Mouse (Mus musculus) layer of hippocampus, adult 9-11 months (tissue): ENCODE measurements around the gene A930009A15Rik.

ENCODE experiments used
- DNase-seq: peaks from one replicate; pipeline ENCODE4 v3.0.0; 2022

The A930009A15Rik gene

DNA sequence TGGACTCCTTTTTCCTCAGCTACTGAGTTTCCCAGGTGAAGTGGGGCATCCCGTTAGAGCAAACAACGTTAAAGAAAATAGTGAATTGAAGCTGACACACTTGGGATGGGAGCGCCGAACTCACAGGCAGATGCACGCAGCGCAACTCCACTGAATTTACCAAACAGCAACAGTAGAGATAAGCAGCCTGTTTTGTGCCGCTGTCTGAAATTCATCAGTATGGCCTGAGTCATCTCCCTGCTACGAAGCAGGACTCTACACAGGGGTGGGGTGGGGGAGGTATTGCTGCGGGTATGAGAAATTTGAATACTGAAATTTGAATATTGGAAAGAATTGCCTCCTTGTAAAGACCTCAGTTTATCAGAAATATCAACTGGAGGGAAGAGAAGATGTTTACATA lies 12.2 kb downstream of the A930009A15Rik start:
- DNase-seq, result no peak

- no peak for DNase-seq
Measured at GRCm38 (mm10) chr10:115583071-115583470, 13.3 kb downstream of the A930009A15Rik start.

DNA sequence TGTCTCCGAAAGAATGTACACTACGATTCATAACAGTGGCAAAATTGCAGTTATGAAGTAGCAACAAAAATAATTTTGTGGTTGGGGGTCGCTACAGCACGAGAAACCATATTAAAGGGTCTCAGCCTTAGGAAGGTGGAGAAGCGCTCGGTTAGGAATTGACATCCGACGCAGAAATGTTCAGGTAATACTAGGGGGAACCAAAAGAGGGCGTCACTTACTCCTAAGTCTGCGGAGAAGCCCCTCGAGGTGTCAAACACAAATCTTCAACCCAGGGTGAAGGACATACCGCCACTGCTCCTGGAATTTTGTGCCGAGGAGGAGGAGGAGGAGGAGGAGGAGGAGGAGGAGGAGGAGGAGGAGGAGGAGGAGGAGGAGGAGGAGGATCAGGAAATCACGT lies 14.9 kb downstream of the A930009A15Rik start:
- DNase-seq, result no peak

DNA sequence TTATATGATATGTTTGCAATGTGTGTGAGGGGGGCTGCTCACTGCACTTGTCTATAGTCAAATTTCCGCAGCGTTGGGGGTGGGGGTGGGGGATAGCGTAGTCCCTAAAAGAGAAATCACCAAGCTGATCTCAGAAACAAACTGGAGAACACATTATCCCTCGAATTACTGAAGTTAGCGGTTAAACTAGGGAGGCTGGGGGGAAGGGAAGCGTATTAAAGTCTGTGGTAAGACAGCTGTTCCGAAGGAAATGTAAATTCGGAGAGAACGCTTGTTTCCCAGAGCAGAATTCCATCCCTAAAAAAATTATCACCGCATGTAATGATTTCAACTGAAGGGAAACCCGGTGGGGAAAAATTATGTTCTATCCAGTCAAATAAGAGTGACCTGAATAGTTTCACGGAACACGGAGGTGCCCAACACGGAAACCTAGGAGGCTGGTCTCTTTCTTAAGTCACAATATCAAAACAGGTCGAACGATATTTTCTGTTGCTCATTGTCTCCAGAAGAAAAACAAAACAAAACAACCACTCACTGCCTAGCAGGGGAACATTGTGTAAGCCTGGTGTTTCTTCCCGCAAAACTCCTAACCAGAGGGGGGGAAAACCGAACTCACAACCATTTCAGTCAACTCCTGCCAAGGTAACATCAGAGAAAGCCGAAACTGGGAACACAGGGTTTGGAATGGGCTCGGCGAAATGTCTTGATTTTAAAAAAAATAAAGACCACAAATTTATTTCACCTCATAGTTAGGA lies 15.9 kb downstream of the A930009A15Rik start:
- DNase-seq, result no peak

- no peak for DNase-seq
Measured at GRCm38 (mm10) chr10:115586246-115587231, 16.8 kb downstream of the A930009A15Rik start.

GRCm38 (mm10) chr10:115587301-115587969 lies 17.6 kb downstream of the A930009A15Rik start, which contains the start of gene Lgr5:
Gene Lgr5 (minus strand): TSS chr10:115587780.
- peak; percentile 10 for DNase-seq

GRCm38 (mm10) chr10:115587979-115588378 lies 18.2 kb downstream of the A930009A15Rik start:
- DNase-seq, result no peak

- no peak for DNase-seq
Measured at GRCm38 (mm10) chr10:115593221-115593620, 23.4 kb downstream of the A930009A15Rik start.

- DNase-seq, result no peak
Measured at GRCm38 (mm10) chr10:115593651-115594050, 23.9 kb downstream of the A930009A15Rik start.

GRCm38 (mm10) chr10:115595748-115596147 lies 26.0 kb downstream of the A930009A15Rik start:
- DNase-seq, result no peak

GRCm38 (mm10) chr10:115617456-115618287 lies 47.9 kb downstream of the A930009A15Rik start:
- peak; percentile 12 for DNase-seq

- DNase-seq, result no peak
Measured at GRCm38 (mm10) chr10:115618288-115618856, 48.6 kb downstream of the A930009A15Rik start.

- DNase-seq, result no peak
Measured at GRCm38 (mm10) chr10:115623481-115623880, 53.7 kb downstream of the A930009A15Rik start.

DNA sequence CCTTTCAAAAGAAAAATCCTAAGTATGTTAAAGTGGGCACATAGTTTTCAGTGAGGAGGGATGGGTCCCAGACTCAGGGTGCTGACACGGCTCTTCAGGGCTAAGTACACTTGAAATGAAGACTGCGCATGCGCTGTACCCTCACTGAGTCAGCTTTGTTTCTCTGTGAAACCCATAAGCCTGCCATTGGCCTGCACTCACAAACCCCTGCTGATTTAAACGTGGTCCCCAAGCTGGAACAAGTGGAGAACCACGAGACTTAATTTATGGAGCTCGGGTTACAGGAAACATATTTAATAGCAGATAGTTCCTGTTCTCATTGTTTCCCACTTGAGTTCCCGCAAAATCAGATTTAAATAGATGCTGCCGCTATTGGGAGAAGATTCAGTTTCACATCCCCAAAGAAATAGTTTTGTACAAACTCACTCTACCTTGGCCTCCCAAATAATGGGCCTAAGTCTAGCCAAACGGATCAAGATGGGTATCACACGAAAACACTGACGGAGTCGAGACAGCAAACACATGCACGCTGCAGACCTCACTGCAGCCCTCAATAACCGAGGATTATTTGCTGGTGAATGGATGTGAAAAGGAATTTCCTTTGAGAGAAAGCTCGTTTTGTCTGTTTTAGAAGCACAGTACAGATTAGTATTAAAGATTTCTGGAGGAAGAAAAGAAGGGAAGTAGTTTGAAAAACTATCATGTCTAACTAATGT lies 54.3 kb downstream of the A930009A15Rik start:
- peak; percentile 8 for DNase-seq

GRCm38 (mm10) chr10:115624957-115625356 lies 55.2 kb downstream of the A930009A15Rik start:
- no peak for DNase-seq

DNA sequence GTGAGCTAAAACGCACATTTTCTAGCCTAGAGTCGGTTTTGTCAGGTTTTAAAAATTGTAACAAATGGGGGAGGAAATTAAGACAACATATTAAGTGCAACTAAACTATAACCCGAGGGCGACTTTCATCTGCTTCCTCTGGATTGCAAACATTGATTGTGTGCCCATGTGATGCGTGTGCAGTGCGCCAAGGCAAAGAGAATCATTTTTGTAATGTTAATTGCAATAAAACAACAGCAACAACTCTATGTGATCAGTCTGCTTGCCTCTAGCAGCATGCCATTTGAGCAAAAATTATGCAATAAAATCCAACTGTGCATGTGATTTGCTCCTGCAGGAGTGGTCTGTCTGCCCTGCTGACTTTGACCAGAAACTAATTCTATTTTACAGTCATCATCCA lies 56.9 kb downstream of the A930009A15Rik start:
- no peak for DNase-seq
